Mouse (Mus musculus): ENCODE measurements at regions not wholly inside any gene's neighbourhood (a gene's known extent, or its start where the extent isn't known, plus 50 kb on each side); places are given as distances from the start of the nearest gene placed in this dataset.
A peak's percentile ranks its signal among the peaks of the same experiment; 100 is the strongest.
"Not testable (repeated sequence)": the region's sequence is repeated elsewhere in the genome, so short reads cannot be mapped to it uniquely, and the experiment has no call there.

- Histone ChIP-seq H3K27me3 (no peaks in the 10 kb centered on the region), H3K4me2 (no peak overlapping the region), H3K36me3 (no peaks in the 10 kb centered on the region), H3K9ac (replicated peaks) (no peak overlapping the region), H3K4me3 (replicated peaks) (no peak overlapping the region), H3K9me3 (no peaks in the 10 kb centered on the region), H3K4me1 (replicated peaks) (no peaks in the 10 kb centered on the region), H3K27ac (no peak overlapping the region)
- ATAC-seq (ENCODE audit: insufficient number of reproducible peaks, insufficient read depth, low FRiP score, low TSS enrichment, low read depth), result no peak
- 64% methylated on average over 1 of the region's 1 CpGs for WGBS
Observed at GRCm38 (mm10) chr5:13847571-13847970, 56.2 kb downstream of the Speer3 start.

GRCm38 (mm10) chr5:13880236-13880635, 88.8 kb downstream of the Speer3 start:
- WGBS, result 90% methylated on average over 6 of the region's 6 CpGs
- H3K36me3 ChIP-seq; H3K4me1 ChIP-seq (replicated peaks); H3K4me2 ChIP-seq; H3K9me3 ChIP-seq; H3K27me3 ChIP-seq; H3K9ac ChIP-seq (replicated peaks); H3K4me3 ChIP-seq (replicated peaks); H3K27ac ChIP-seq; ATAC-seq (ENCODE audit: insufficient number of reproducible peaks, insufficient read depth, low FRiP score, low TSS enrichment, low read depth): not testable (repeated sequence)

- no peaks in the 10 kb centered on the region for H3K27me3 ChIP-seq
- no peak overlapping the region for H3K4me2 ChIP-seq
- no peaks in the 10 kb centered on the region for H3K4me1 ChIP-seq (replicated peaks)
- no peaks in the 10 kb centered on the region for H3K36me3 ChIP-seq
- no peak for ATAC-seq (ENCODE audit: insufficient number of reproducible peaks, insufficient read depth, low FRiP score, low TSS enrichment, low read depth)
- no peak overlapping the region for H3K4me3 ChIP-seq (replicated peaks)
- no peaks in the 10 kb centered on the region for H3K9me3 ChIP-seq
- H3K9ac ChIP-seq (replicated peaks), result no peak overlapping the region
- H3K27ac ChIP-seq, result no peak overlapping the region
Observed at GRCm38 (mm10) chr5:13888415-13888814, 97.0 kb downstream of the Speer3 start.

- H3K27ac ChIP-seq, result no peak overlapping the region
- no peak overlapping the region for H3K4me3 ChIP-seq (replicated peaks)
- no peaks in the 10 kb centered on the region; the same call in 1 of the 2 replicates for H3K4me1 ChIP-seq (replicated peaks)
- no peaks in the 10 kb centered on the region for H3K36me3 ChIP-seq
- H3K27me3 ChIP-seq, result no peaks in the 10 kb centered on the region
- ATAC-seq (ENCODE audit: insufficient number of reproducible peaks, insufficient read depth, low FRiP score, low TSS enrichment, low read depth), result peak; percentile 15; the same call in 1 of the 2 replicates
- no peaks in the 10 kb centered on the region for H3K9me3 ChIP-seq
- H3K9ac ChIP-seq (replicated peaks), result no peak overlapping the region
- no peak overlapping the region for H3K4me2 ChIP-seq
- 9% methylated on average over 3 of the region's 3 CpGs for WGBS
Observed at GRCm38 (mm10) chr5:13908257-13908656, 116.8 kb upstream of the Sema3e start.

GRCm38 (mm10) chr5:13917355-13917754, 107.7 kb upstream of the Sema3e start:
- 91% methylated on average over 2 of the region's 2 CpGs for WGBS

GRCm38 (mm10) chr5:13922295-13922694, 102.8 kb upstream of the Sema3e start:
- no peak overlapping the region for H3K4me2 ChIP-seq
- H3K9me3 ChIP-seq, result no peaks in the 10 kb centered on the region
- H3K4me1 ChIP-seq (replicated peaks), result no peaks in the 10 kb centered on the region
- no peak overlapping the region for H3K9ac ChIP-seq (replicated peaks)
- no peak overlapping the region for H3K27ac ChIP-seq
- WGBS, result 57% methylated on average over 4 of the region's 4 CpGs
- no peaks in the 10 kb centered on the region for H3K27me3 ChIP-seq
- ATAC-seq (ENCODE audit: insufficient number of reproducible peaks, insufficient read depth, low FRiP score, low TSS enrichment, low read depth), result no peak
- H3K4me3 ChIP-seq (replicated peaks), result no peak overlapping the region
- no peaks in the 10 kb centered on the region for H3K36me3 ChIP-seq

More at GRCm38 (mm10) chr5:13917355-13917754, 107.7 kb upstream of the Sema3e start:
- Histone ChIP-seq H3K27me3 (no peaks in the 10 kb centered on the region), H3K4me2 (no peak overlapping the region), H3K9me3 (no peaks in the 10 kb centered on the region), H3K4me1 (replicated peaks) (no peaks in the 10 kb centered on the region), H3K36me3 (no peaks in the 10 kb centered on the region), H3K9ac (replicated peaks) (no peak overlapping the region), H3K27ac (no peak overlapping the region), H3K4me3 (replicated peaks) (no peak overlapping the region)
- ATAC-seq (ENCODE audit: insufficient number of reproducible peaks, insufficient read depth, low FRiP score, low TSS enrichment, low read depth), result no peak

- no peak for ATAC-seq (ENCODE audit: insufficient number of reproducible peaks, insufficient read depth, low FRiP score, low TSS enrichment, low read depth)
- Histone ChIP-seq H3K9ac (replicated peaks) (no peak overlapping the region), H3K4me1 (replicated peaks) (no peaks in the 10 kb centered on the region), H3K9me3 (no peaks in the 10 kb centered on the region), H3K27ac (no peak overlapping the region), H3K36me3 (no peaks in the 10 kb centered on the region), H3K27me3 (no peaks in the 10 kb centered on the region), H3K4me3 (replicated peaks) (no peak overlapping the region), H3K4me2 (no peak overlapping the region)
- 53% methylated on average over 2 of the region's 2 CpGs for WGBS
Observed at GRCm38 (mm10) chr5:13931011-13931410, 94.1 kb upstream of the Sema3e start.

- H3K9ac ChIP-seq (replicated peaks), result no peak overlapping the region
- H3K9me3 ChIP-seq, result no peaks in the 10 kb centered on the region
- H3K36me3 ChIP-seq, result no peaks in the 10 kb centered on the region
- H3K4me1 ChIP-seq (replicated peaks), result no peaks in the 10 kb centered on the region
- H3K27ac ChIP-seq, result no peak overlapping the region
- no peaks in the 10 kb centered on the region for H3K27me3 ChIP-seq
- no peak for ATAC-seq (ENCODE audit: insufficient number of reproducible peaks, insufficient read depth, low FRiP score, low TSS enrichment, low read depth)
- H3K4me2 ChIP-seq, result no peak overlapping the region
- H3K4me3 ChIP-seq (replicated peaks), result no peak overlapping the region
Observed at GRCm38 (mm10) chr5:13951346-13951745, 73.7 kb upstream of the Sema3e start.

GRCm38 (mm10) chr5:13955616-13956015, 69.5 kb upstream of the Sema3e start:
- H3K9me3 ChIP-seq, result no peaks in the 10 kb centered on the region
- no peak for ATAC-seq (ENCODE audit: insufficient number of reproducible peaks, insufficient read depth, low FRiP score, low TSS enrichment, low read depth)
- H3K36me3 ChIP-seq, result no peaks in the 10 kb centered on the region
- H3K27ac ChIP-seq, result no peak overlapping the region
- 71% methylated on average over 1 of the region's 1 CpGs for WGBS
- H3K27me3 ChIP-seq, result no peaks in the 10 kb centered on the region
- H3K4me3 ChIP-seq (replicated peaks), result no peak overlapping the region
- no peak overlapping the region for H3K9ac ChIP-seq (replicated peaks)
- no peak overlapping the region for H3K4me2 ChIP-seq
- H3K4me1 ChIP-seq (replicated peaks), result no peaks in the 10 kb centered on the region

GRCm38 (mm10) chr5:13959575-13959974, 65.5 kb upstream of the Sema3e start:
- ATAC-seq (ENCODE audit: insufficient number of reproducible peaks, insufficient read depth, low FRiP score, low TSS enrichment, low read depth), result no peak
- H3K36me3 ChIP-seq, result no peaks in the 10 kb centered on the region
- H3K9me3 ChIP-seq, result no peaks in the 10 kb centered on the region
- 50% methylated on average over 4 of the region's 4 CpGs for WGBS
- no peak overlapping the region for H3K9ac ChIP-seq (replicated peaks)
- no peak overlapping the region for H3K4me3 ChIP-seq (replicated peaks)
- no peak overlapping the region for H3K4me2 ChIP-seq
- no peaks in the 10 kb centered on the region for H3K27me3 ChIP-seq
- H3K27ac ChIP-seq, result no peak overlapping the region
- no peaks in the 10 kb centered on the region for H3K4me1 ChIP-seq (replicated peaks)

GRCm38 (mm10) chr5:13965901-13966300, 59.2 kb upstream of the Sema3e start:
- H3K4me3 ChIP-seq (replicated peaks), result no peak overlapping the region
- no peak overlapping the region for H3K27ac ChIP-seq
- ATAC-seq (ENCODE audit: insufficient number of reproducible peaks, insufficient read depth, low FRiP score, low TSS enrichment, low read depth), result no peak
- H3K4me2 ChIP-seq, result no peak overlapping the region
- WGBS, result 71% methylated on average over 2 of the region's 2 CpGs
- no peaks in the 10 kb centered on the region for H3K27me3 ChIP-seq
- no peaks in the 10 kb centered on the region for H3K4me1 ChIP-seq (replicated peaks)
- H3K36me3 ChIP-seq, result no peaks in the 10 kb centered on the region
- no peaks in the 10 kb centered on the region for H3K9me3 ChIP-seq
- no peak overlapping the region for H3K9ac ChIP-seq (replicated peaks)

GRCm38 (mm10) chr5:13974664-13975063, 50.4 kb upstream of the Sema3e start:
- no peak overlapping the region for H3K4me3 ChIP-seq (replicated peaks)
- ATAC-seq (ENCODE audit: insufficient number of reproducible peaks, insufficient read depth, low FRiP score, low TSS enrichment, low read depth), result no peak

More at GRCm38 (mm10) chr5:13974664-13975063, 50.4 kb upstream of the Sema3e start:
- Histone ChIP-seq H3K9me3 (no peaks in the 10 kb centered on the region), H3K9ac (replicated peaks) (no peak overlapping the region), H3K4me2 (no peak overlapping the region), H3K27me3 (0 out of 2 replicates have a peak, but pooled peaks cover 3% of the 10 kb centered on the region), H3K27ac (no peak overlapping the region), H3K4me1 (replicated peaks) (no peaks in the 10 kb centered on the region), H3K36me3 (no peaks in the 10 kb centered on the region)
- WGBS, result 60% methylated on average over 3 of the region's 3 CpGs

All from limb, embryonic 12.5 days (tissue).